Mouse (Mus musculus) ES-Bruce4 (cell line): Measurements from ENCODE around the gene Kat6b. TPM values are rescaled to one million over a fixed set of nuclear protein-coding genes. Genes with fewer than 3 reads are reported as not detected.

Source experiments
- H3K27ac ChIP-seq: 2 replicates; pipeline ENCODE4 v1.5.1; 2012; ENCODE audit warnings: low read length, inconsistent platforms; ENCODE audit not compliant: insufficient read depth
- H3K27me3 ChIP-seq: 2 replicates; pipeline ENCODE4 v1.6.1; 2012; ENCODE audit warnings: mild to moderate bottlenecking, low read length, inconsistent platforms; ENCODE audit not compliant: control insufficient read depth, poor library complexity, insufficient read depth, severe bottlenecking
- H3K36me3 ChIP-seq: 2 replicates; pipeline ENCODE4 v1.6.1; 2012; ENCODE audit warnings: inconsistent platforms, mild to moderate bottlenecking, low read length, moderate library complexity; ENCODE audit not compliant: control insufficient read depth, poor library complexity, insufficient read depth, severe bottlenecking
- H3K4me1 ChIP-seq: one replicate; pipeline ENCODE4 v1.8.1; 2011; ENCODE audit warnings: low read length; ENCODE audit not compliant: control insufficient read depth, insufficient read depth
- H3K4me3 ChIP-seq: 2 replicates; pipeline ENCODE4 v1.5.1; 2011; ENCODE audit warnings: low read depth, mild to moderate bottlenecking, low read length
- H3K9ac ChIP-seq: 2 replicates; pipeline ENCODE4 v1.6.1; 2012; ENCODE audit warnings: low read depth, mild to moderate bottlenecking, inconsistent platforms; ENCODE audit not compliant: poor library complexity, severe bottlenecking
- H3K9me3 ChIP-seq: replicated peaks from 2 replicates; pipeline ENCODE4 v1.6.1; 2012; ENCODE audit warnings: mild to moderate bottlenecking, low read length, inconsistent platforms; ENCODE audit not compliant: control insufficient read depth, poor library complexity, insufficient read depth, severe bottlenecking
- CTCF ChIP-seq: IDR thresholded peaks from one replicate; pipeline ENCODE4 v1.8.1; 2011; ENCODE audit warnings: low read depth, low read length
- EP300 ChIP-seq: IDR thresholded peaks from 2 replicates; pipeline ENCODE4 v1.6.1; 2011; ENCODE audit warnings: low read depth, low read length; ENCODE audit not compliant: insufficient read depth
- POLR2A ChIP-seq: IDR thresholded peaks from one replicate; pipeline ENCODE4 v1.8.1; 2011; ENCODE audit warnings: low read length; ENCODE audit not compliant: insufficient read depth
- polyA plus RNA-seq: library from polyadenylated mRNA; stranded (reverse); fragments of >200 nt; gene quantifications from 2 replicates; pipeline ENCODE4 v1.2.4, GENCODE M21; 2011; ENCODE audit warnings: low read depth; ENCODE audit not compliant: missing spikeins, insufficient read depth, insufficient read length

Gene Kat6b
- polyA plus RNA-seq, 1 experiment, result 132 TPM

DNA sequence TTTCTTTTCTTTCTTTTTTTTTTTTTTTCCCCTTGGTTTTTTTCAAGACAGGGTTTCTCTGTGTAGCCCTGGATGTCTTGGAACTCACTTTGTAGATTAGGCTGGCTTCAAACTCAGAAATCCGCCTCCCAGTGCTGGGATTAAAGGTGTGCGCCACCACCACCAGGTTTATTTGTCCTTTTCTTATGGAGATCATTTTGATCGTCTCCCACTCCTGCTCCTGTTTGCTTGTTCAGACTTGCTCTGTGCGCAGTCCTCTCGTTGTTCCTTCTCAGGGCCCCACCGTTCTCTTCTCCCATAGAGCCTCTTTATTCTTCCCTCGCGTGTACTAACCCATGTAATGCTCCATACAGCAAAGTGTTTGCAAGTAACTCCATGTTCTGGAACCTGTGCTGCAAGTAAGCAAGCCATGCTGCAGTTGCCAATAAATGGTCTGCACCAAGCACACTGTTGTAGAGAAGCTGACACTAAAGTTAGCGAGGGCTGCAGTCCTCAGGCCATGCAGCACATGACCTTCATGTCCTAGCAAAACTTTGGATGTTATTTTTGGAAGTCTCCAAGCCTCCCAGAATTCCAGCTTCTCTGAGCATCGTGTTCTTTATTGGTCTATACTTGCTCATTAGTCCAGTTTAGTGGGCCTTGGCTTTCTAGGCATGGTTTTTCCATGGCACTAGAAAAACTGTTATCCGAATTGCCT is 55.4 kb downstream of the Kat6b start:
- peak overlapping the region; percentile 89 for H3K27ac ChIP-seq
- peak overlapping the region; percentile 2; the same call in 1 of the 2 replicates for H3K9ac ChIP-seq
- peak overlapping the region; percentile 10 for H3K4me3 ChIP-seq
- peaks cover 11% of the 10 kb centered on the region for H3K4me1 ChIP-seq
- H3K9me3 ChIP-seq, result no peaks in the 10 kb centered on the region
- no peaks in the 10 kb centered on the region for H3K27me3 ChIP-seq
- TF ChIP-seq CTCF (no peak), POLR2A (no peak), EP300 (peak; percentile 67; the same call in 1 of the 2 replicates)
- peaks cover 26% of the 10 kb centered on the region for H3K36me3 ChIP-seq

DNA sequence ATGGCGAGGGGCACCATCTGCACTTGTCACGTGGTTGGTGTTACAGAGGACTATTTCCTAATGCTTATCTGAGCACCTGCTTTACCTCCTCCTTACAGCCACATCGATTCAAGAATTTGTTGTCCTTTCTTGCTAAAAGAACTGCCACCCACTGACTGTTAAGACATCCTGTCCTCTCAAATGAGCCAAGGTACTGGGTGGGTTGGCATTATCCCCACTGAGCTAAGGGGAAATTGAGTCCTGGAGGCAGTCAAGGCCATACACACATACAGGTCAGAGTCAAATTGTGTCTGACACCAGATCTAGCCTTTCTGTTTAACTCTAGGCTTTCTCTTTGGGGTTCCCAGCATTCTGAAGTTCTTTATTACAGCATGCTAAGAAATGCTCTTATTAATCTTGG is 56.6 kb downstream of the Kat6b start:
- Histone ChIP-seq H3K9me3 (no peaks in the 10 kb centered on the region), H3K27me3 (no peaks in the 10 kb centered on the region), H3K36me3 (peaks cover 31% of the 10 kb centered on the region), H3K4me1 (peaks cover 14% of the 10 kb centered on the region), H3K9ac (0 out of 2 replicates have a peak overlapping the region, but pooled peaks have one; percentile 2), H3K27ac (peak overlapping the region; percentile 63), H3K4me3 (no peak overlapping the region)
- TF ChIP-seq EP300 (no peak), POLR2A (no peak), CTCF (no peak)

DNA sequence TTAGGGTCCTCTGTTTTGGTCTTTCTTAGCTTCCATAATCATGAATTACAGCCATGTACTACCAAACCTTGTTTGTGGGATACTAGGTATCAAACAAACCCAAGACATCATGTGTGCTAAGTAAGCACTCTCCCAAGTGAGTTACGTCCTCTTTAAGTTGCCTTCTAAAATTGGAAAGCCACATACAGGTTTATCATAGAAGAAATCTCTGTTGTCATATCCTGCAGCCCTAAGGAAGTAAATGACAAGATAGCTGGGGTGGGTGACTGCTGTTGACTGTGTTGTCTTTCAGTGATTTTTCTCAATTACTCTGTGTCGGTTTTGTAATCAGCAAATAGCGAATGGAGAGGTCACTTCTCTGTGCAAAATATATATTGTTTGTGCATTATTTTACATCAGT is 58.5 kb downstream of the Kat6b start:
- Histone ChIP-seq H3K9ac (no peak overlapping the region), H3K9me3 (no peaks in the 10 kb centered on the region), H3K4me3 (no peak overlapping the region), H3K36me3 (peaks cover 19% of the 10 kb centered on the region), H3K27ac (no peak overlapping the region), H3K27me3 (no peaks in the 10 kb centered on the region), H3K4me1 (peaks cover 11% of the 10 kb centered on the region)
- no peak for TF ChIP-seq CTCF

DNA sequence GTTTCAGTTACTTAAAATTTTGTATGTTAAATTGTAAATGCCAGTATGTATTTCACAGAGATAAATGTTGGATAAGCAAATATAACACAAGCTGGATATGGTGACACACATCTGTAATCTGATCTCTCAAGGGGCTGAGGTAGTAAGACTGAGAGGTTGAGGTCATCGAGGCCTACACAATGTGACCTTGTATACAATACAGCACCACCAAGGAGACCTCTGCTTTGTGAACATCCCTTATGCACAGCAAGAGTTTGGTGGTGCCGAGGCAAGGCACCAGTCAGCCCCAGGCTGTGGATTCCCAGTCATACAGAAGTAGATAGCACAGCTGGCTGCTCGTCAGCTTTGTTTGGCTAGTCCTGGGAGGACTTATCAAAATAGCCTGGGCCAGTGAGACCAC is 59.1 kb downstream of the Kat6b start:
- H3K9ac ChIP-seq, result no peak overlapping the region
- H3K36me3 ChIP-seq, result peaks cover 16% of the 10 kb centered on the region
- TF ChIP-seq CTCF (no peak), EP300 (peak; percentile 62; the same call in 1 of the 2 replicates), POLR2A (no peak)
- no peaks in the 10 kb centered on the region for H3K27me3 ChIP-seq
- no peak overlapping the region for H3K4me3 ChIP-seq
- peaks cover 13% of the 10 kb centered on the region for H3K4me1 ChIP-seq
- no peaks in the 10 kb centered on the region for H3K9me3 ChIP-seq
- H3K27ac ChIP-seq, result peak overlapping the region; percentile 70; the same call in 1 of the 2 replicates

DNA sequence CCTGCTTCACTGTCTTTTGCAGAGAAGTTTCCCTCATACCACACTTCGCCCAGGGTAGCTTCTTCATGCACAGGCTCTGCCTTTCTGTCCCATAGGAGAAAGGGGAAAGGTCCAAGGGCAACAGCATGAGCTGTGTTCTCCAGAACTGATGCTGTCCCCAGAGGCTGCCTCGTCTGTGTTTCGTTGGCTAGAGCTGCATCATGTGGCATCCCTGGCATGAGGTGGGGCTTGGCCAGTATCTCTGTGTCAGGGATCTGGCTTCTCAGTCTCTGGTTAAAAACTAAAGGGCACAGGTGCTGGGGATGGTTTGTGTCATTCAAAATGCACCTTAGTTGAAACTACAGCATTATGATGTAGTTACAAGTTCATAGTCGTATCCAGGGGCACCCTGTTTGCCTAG is 64.3 kb downstream of the Kat6b start:
- Histone ChIP-seq H3K4me1 (peaks cover 7% of the 10 kb centered on the region), H3K4me3 (no peak overlapping the region), H3K9ac (no peak overlapping the region), H3K27me3 (no peaks in the 10 kb centered on the region), H3K9me3 (no peaks in the 10 kb centered on the region), H3K27ac (no peak overlapping the region), H3K36me3 (peaks cover 11% of the 10 kb centered on the region)
- TF ChIP-seq POLR2A, result no peak
- no peak for TF ChIP-seq CTCF
- no peak for TF ChIP-seq EP300

DNA sequence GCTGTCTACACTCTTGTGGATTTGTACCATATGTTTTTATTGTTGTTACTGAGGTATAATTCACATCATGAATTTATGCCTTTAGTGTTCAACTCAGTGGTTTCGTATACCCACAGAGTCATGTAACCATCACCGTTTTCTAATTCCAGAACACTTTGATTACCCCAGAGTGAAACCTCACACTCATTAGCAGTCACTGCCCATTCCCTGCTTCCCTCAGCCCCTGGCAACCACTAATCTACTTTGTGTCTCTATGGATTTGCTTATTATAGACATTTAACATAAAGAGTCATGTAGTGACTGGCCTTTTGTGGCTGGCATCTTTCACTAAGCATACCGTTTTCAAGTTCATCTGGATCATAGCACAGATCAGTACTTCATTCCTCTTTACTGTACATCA is 65.1 kb downstream of the Kat6b start:
- H3K9me3 ChIP-seq, result no peaks in the 10 kb centered on the region
- no peak overlapping the region for H3K27ac ChIP-seq
- H3K27me3 ChIP-seq, result no peaks in the 10 kb centered on the region
- H3K4me3 ChIP-seq, result no peak overlapping the region
- peaks cover 7% of the 10 kb centered on the region for H3K4me1 ChIP-seq
- H3K9ac ChIP-seq, result no peak overlapping the region
- TF ChIP-seq POLR2A (no peak), CTCF (no peak), EP300 (no peak)
- peaks cover 11% of the 10 kb centered on the region for H3K36me3 ChIP-seq
